Mouse (Mus musculus) heart, postnatal 36 days (tissue): Measurements from ENCODE around the gene Mylk. TPM values are rescaled to one million over a fixed set of nuclear protein-coding genes. Genes with fewer than 3 reads are reported as not detected.

Source experiments
- DNase-seq, 2 experiments: peaks; one replicate each; pipeline ENCODE4 v3.0.0; 2021 to 2022
- intact Hi-C: fragments of 180-260 bp; cut with DNase I; formaldehyde crosslinking; loops from one replicate; pipeline ENCODE4 v1.15.1; 2025
- total RNA-seq, 2 experiments: library from RNA; stranded (reverse); gene quantifications; 2 replicates each; pipeline ENCODE4 v1.2.3; 2021

Gene Mylk
- total RNA-seq, 2 experiments from 2014 or later = 25.6 to 32.4 TPM

GRCm38 (mm10) chr16:34899997-34900396 lies 155.0 kb downstream of the Mylk start:
- DNase-seq = no peak
- intact Hi-C loops = no loop called here

- no peak for DNase-seq
- intact Hi-C loops = no loop called here
Observed at GRCm38 (mm10) chr16:34900471-34900870, 155.5 kb downstream of the Mylk start.

- DNase-seq = no peak
- intact Hi-C loops = no loop called here
Observed at GRCm38 (mm10) chr16:34901031-34901430, 156.0 kb downstream of the Mylk start.

GRCm38 (mm10) chr16:34901611-34902293 lies 156.7 kb downstream of the Mylk start:
- no peak for DNase-seq
- intact Hi-C loops = loop anchor here (1.0 kb wide), 1 partner anchor 66 kb away; no protein-coding TSS in a partner anchor

GRCm38 (mm10) chr16:34902294-34902680 lies 157.3 kb downstream of the Mylk start:
- intact Hi-C loops = loop anchor here (1.0 kb wide), 1 partner anchor 65 kb away; no protein-coding TSS in a partner anchor
- DNase-seq = peak; percentile 79 to 83

GRCm38 (mm10) chr16:34902761-34903160 lies 157.8 kb downstream of the Mylk start:
- DNase-seq = no peak
- intact Hi-C loops = loop anchor here (1.0 kb wide), 1 partner anchor 65 kb away; no protein-coding TSS in a partner anchor

- intact Hi-C loops = no loop called here
- DNase-seq = no peak
Observed at GRCm38 (mm10) chr16:34904876-34905275, 159.9 kb downstream of the Mylk start.

GRCm38 (mm10) chr16:34909437-34909836 lies 164.4 kb downstream of the Mylk start:
- intact Hi-C loops = no loop called here
- peak; percentile 57 to 77 for DNase-seq

GRCm38 (mm10) chr16:34917373-34917900 lies 172.4 kb downstream of the Mylk start:
- no peak for DNase-seq

GRCm38 (mm10) chr16:34920182-34920581 lies 175.2 kb downstream of the Mylk start:
- DNase-seq = peak in 1 of 2 experiments; percentile 72
- intact Hi-C loops = loop anchor here (1.0 to 2.0 kb wide), 2 partner anchors 39 to 47 kb away; no protein-coding TSS in a partner anchor

More at GRCm38 (mm10) chr16:34917373-34917900, 172.4 kb downstream of the Mylk start:
- intact Hi-C loops = no loop called here

- no peak for DNase-seq
Observed at GRCm38 (mm10) chr16:34920868-34921267, 175.9 kb downstream of the Mylk start.

GRCm38 (mm10) chr16:34921319-34921718 lies 176.3 kb downstream of the Mylk start:
- intact Hi-C loops = loop anchor here (2.0 kb wide), 1 partner anchor 37 kb away; no protein-coding TSS in a partner anchor
- no peak for DNase-seq

More at GRCm38 (mm10) chr16:34920868-34921267, 175.9 kb downstream of the Mylk start:
- intact Hi-C loops = loop anchor here (1.0 to 2.0 kb wide), 2 partner anchors 38 to 46 kb away; no protein-coding TSS in a partner anchor

- intact Hi-C loops = no loop called here
- no peak for DNase-seq
Observed at GRCm38 (mm10) chr16:34923630-34924029, 178.6 kb downstream of the Mylk start.

GRCm38 (mm10) chr16:34924324-34924723 lies 179.3 kb downstream of the Mylk start:
- DNase-seq = no peak
- intact Hi-C loops = no loop called here

GRCm38 (mm10) chr16:34924937-34925618 lies 180.1 kb downstream of the Mylk start:
- intact Hi-C loops = no loop called here
- peak; percentile 83 to 87 for DNase-seq

- DNase-seq = no peak
- intact Hi-C loops = no loop called here
Observed at GRCm38 (mm10) chr16:34926531-34927435, 181.8 kb downstream of the Mylk start.

- DNase-seq = no peak
- intact Hi-C loops = no loop called here
Observed at GRCm38 (mm10) chr16:34929686-34930085, 184.7 kb downstream of the Mylk start.

- intact Hi-C loops = no loop called here
- no peak for DNase-seq
Observed at GRCm38 (mm10) chr16:34930110-34930509, 185.1 kb downstream of the Mylk start.

GRCm38 (mm10) chr16:34931306-34931705 lies 186.3 kb downstream of the Mylk start:
- intact Hi-C loops = no loop called here
- DNase-seq = no peak

- no peak for DNase-seq
- intact Hi-C loops = no loop called here
Observed at GRCm38 (mm10) chr16:34933173-34933572, 188.2 kb downstream of the Mylk start.
